Mouse (Mus musculus) brain, embryonic 18.5 days (tissue): ENCODE data around the gene Pmf1.
"Not testable (repeated sequence)": the region's sequence is repeated elsewhere in the genome, so short reads cannot be mapped to it uniquely, and the experiment has no call there.

ENCODE experiments used
- DNase-seq: peaks from one replicate; pipeline ENCODE4 v3.0.0-alpha.2; 2012; ENCODE audit warnings: low read depth, low spot score

The Pmf1 gene

DNA sequence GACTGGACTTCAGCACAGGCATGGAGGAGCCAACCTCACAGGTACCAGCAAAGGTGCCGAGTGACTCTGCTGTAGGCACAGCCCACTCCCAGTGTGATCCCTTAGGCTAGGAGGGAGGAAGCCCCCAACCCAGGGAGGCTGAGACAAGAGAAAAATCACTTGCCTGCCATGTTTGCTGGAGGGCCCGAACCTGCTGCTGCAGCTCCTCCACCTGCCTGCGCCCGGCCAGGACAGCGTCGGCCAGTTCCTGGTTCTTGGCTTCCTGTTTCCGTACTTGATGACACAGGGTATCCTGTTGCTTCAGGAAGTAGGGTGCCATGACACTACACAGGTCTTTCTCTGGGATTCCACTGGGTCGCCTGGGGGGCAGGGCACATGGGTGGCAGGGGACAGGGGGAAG is 14.4 kb downstream of the Pmf1 start:
- no peak for DNase-seq

GRCm38 (mm10) chr3:88395288-88395687 is 14.8 kb downstream of the Pmf1 start:
- DNase-seq = no peak

GRCm38 (mm10) chr3:88393776-88394375 is 16.3 kb downstream of the Pmf1 start:
- DNase-seq = no peak

DNA sequence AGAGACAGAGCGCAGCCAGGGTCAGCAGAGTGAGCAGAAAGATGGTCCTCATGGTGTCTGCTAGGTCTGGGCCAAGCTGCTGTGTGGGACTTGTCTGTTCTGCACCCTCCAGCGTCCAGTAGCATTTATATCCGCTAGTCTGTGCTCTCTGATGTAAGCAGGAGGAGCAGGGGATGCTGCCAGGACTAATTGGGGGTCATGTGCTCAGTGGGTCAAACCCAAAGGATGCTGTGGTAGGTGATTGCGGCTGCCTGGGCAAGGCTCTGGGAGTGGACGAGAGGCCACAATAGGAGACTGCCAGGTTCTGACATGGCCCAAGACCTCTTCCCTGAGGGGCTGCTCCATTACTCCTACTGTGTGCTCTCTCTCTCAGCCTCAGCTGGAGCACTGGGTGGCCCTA is 25.8 kb downstream of the Pmf1 start, which contains the start of gene Bglap:
Gene Bglap, minus strand, starts transcription at position 101 of the 400 bp plus-strand sequence.
- no peak for DNase-seq

GRCm38 (mm10) chr3:88382383-88382782 is 27.7 kb downstream of the Pmf1 start:
- not testable (repeated sequence) for DNase-seq

- DNase-seq = not testable (repeated sequence)
These were observed 28.5 kb downstream of the Pmf1 start for GRCm38 (mm10) chr3:88381389-88382315.

GRCm38 (mm10) chr3:88378599-88378998 is 31.5 kb downstream of the Pmf1 start, which contains the start of gene Bglap2:
Bglap2 (minus strand) TSS chr3:88378699.
- not testable (repeated sequence) for DNase-seq

- not testable (repeated sequence) for DNase-seq
These were observed 33.5 kb downstream of the Pmf1 start for GRCm38 (mm10) chr3:88376644-88377043.

GRCm38 (mm10) chr3:88375750-88376626 is 34.1 kb downstream of the Pmf1 start:
- not testable (repeated sequence) for DNase-seq

- DNase-seq = not testable (repeated sequence)
These were observed 37.5 kb downstream of the Pmf1 start, which contains the start of gene Bglap3 for GRCm38 (mm10) chr3:88372643-88373042. Bglap3 (minus strand) TSS chr3:88372743.

GRCm38 (mm10) chr3:88368511-88368910 is 41.6 kb downstream of the Pmf1 start:
- not testable (repeated sequence) for DNase-seq

- not testable (repeated sequence) for DNase-seq
These were observed 42.6 kb downstream of the Pmf1 start for GRCm38 (mm10) chr3:88367517-88367916.

DNA sequence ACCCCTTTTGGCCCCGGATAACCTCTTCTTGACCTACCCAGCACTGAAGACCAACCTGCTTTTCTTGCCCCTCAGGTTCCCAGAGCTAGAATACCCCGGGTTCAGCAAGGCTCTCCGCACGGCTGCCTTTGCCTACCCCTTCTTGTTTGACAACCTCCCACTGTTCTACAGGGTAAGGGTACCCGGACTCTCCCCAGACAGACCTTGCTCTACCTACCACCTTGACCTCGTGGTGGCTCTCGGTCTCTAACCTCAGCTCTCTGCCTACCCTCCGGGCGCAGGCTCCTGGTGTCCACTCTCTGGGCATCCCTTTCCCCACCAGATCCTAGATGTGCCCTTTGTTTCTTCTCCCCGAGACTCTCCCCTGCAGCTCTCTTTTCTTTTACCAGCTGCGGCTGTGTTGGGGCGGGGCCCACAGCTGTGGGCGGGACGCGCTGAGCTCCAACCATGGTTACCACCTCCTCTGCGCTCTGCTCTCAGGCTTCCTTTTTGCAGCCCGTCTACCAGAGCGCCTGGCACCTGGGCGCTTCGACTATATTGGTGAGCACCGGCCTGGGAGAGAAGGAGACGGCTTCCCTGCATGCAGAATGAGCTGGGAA is 43.2 kb downstream of the Pmf1 start:
- not testable (repeated sequence) for DNase-seq

- DNase-seq = no peak
These were observed 44.3 kb downstream of the Pmf1 start for GRCm38 (mm10) chr3:88365705-88366361.

DNA sequence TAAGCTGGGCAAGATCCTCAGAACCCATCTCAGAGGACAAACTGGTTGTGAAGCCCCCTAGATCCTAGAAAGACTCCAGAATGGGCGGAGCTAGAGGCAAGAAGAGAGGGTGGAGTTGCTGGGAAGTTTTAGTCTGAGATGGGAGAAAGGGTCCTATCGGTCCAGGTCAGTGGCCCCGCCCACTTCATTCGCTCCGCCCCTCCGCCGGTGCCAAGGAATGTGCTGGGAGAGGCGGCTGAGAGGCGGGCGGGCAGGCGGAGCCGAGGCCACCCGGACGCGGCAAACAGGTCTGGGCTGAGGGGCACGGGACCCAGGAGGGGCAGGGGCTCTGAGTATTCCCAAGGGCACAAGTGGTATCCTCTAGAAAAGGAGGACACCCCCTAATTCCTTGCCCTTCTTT is 45.8 kb downstream of the Pmf1 start, which contains the start of gene Paqr6:
Gene Paqr6, plus strand, starts transcription at position 248 of the 400 bp plus-strand sequence.
- no peak for DNase-seq

DNA sequence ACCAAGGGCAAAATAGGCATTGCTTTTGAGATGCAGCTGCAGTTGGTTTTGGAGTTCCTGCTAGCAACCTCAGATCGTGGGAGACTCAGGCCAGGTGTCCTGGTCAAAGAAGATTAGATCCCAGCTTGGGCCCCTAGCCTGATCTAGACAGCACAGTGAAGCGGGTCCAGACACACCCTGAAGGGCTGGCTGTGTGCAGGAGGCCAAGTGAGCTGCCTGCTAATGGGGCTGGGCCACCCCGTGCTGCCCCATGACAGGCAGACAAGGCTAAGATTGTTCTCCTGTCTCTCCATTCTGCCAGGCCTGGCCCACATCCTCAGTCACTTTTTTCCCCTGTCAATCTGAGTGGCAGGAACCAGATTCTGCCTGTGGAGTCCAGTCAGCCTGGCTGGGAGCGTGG is 46.4 kb downstream of the Pmf1 start:
- no peak for DNase-seq

DNA sequence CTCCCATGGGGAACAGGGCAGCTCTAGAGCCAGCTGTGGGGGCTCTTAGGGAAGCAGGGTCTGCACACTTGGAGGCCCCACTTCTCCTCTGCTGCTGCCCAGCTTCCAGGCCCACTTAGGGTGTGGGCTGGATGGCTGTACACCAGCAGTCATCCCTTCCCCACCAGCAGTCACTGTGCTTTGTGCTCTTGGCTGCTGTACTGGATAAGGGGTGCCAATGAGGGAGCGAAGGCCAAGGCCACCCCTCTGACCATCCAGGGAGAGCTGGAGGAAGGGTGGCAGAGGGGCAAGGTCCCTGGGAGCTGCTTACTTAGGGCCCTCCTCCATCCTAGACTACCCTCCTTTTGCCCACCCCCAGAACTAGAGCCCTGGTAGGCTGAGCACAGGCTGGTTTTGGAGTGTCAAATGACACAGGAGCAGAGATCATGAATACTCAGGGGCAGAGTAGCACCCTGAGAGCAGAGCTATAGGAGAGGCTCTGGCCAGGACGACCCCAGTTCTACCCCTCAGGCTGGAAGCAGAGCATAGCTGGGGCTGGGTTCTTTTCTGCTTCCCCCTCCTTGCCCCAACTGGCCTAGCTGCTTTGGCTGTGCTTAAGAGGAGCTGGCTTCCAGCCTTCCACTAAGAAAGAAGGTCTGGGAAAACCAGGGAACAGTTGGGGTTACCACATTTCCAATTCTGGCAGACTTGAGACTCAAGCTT is 48.4 kb downstream of the Pmf1 start:
- no peak for DNase-seq

GRCm38 (mm10) chr3:88361096-88361495 is 49.0 kb downstream of the Pmf1 start:
- DNase-seq = no peak

- no peak for DNase-seq
These were observed 50.1 kb downstream of the Pmf1 start for GRCm38 (mm10) chr3:88359989-88360388.

GRCm38 (mm10) chr3:88359584-88359983 is 50.5 kb downstream of the Pmf1 start:
- no peak for DNase-seq
